Mouse (Mus musculus): Measurements from ENCODE around the gene Nfkbil1. TPM values are rescaled to one million over a fixed set of nuclear protein-coding genes. Genes with fewer than 3 reads are reported as not detected.

Gene Nfkbil1
- total and polyA plus RNA-seq, 3 experiments: 15.2 to 25.9 (median 22.0) TPM

DNA sequence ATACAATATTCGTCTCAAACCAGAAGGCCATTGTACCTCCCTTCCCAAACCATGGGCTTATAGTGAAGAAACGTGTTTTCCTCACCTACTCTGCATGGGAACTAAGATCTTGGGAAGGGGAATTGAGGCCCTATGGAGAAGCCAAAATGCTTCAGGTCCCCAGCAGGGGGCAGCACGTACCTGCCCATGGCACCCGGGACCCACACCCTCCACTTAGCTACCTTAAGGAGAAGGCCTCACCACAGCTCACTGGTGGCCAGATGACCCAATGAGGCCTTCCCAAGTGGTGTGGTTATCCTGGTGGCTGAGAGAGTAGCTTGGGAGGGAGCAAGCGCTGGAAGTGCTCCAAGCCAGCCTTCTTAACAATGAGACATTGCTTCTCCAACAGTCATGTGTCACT is 57.1 kb downstream of the Nfkbil1 start (continued):
- no peak for TF ChIP-seq MAFK (IDR thresholded peaks at IDR 0.05; ENCODE audit: insufficient replicate concordance, low read length)
- peak; percentile 68; the same call in 1 of the 2 replicates for TF ChIP-seq MAZ (IDR thresholded peaks at IDR 0.05; ENCODE audit: low read depth, low read length)
- TF ChIP-seq EP300 (IDR thresholded peaks at IDR 0.05; ENCODE audit: low read length): no peak
- TF ChIP-seq TCF12 (IDR thresholded peaks at IDR 0.05; ENCODE audit: low read depth, low read length): peak; percentile 53; the same call in 1 of the 2 replicates
- no peak for TF ChIP-seq NRF1 (IDR thresholded peaks at IDR 0.05; ENCODE audit: low read depth, low read length)
- TF ChIP-seq NELFE (IDR thresholded peaks at IDR 0.05; ENCODE audit: low read depth, low read length): no peak
- peak; percentile 46; the same call in 1 of the 2 replicates for TF ChIP-seq MXI1 (IDR thresholded peaks at IDR 0.05; ENCODE audit: low read depth, low read length)
- TF ChIP-seq RAD21 (IDR thresholded peaks at IDR 0.05; ENCODE audit: low read depth, low read length): peak; percentile 98
- TF ChIP-seq POLR2AphosphoS2 (IDR thresholded peaks at IDR 0.05; ENCODE audit: low read depth, low read length): no peak
- no peak for TF ChIP-seq POLR2A (IDR thresholded peaks at IDR 0.05; ENCODE audit: low read depth, low read length)
- TF ChIP-seq CHD1 (IDR thresholded peaks at IDR 0.05; ENCODE audit: low read depth, low read length): no peak

DNA sequence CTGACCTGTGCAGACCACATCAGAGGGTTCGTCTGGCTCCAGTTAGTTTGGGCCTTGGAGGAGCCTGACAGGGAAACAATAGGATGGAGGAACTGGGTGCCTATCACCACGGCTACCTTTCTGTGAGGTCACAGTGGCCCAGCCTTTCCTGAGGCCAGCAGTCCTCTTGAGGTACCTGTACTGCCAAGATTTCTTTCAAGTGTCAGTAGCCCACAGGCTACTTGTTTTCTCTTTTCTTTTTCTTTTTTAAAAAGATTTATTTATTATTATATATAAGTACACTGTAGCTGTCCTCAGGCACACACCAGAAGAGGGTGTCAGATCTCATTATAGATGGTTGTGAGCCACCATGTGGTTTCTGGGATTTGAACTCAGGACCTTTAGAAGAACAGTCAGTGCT is 59.6 kb downstream of the Nfkbil1 start, which contains the start of gene Aif1:
Gene Aif1 (minus strand): TSS at position 101 of the 400 bp plus-strand sequence.
- H3K27ac ChIP-seq (ENCODE audit: insufficient read depth, low read depth): peak within 1 kb of the TSS; percentile 96
- in situ Hi-C loops (cut with MboI; ENCODE audit: low pct_ligation_motif_present, low pct_unique_long_range_greater_than_20kb, low sequenced_read_pairs): no loop called here
- H3K36me3 ChIP-seq (replicated peaks in 1 of 2; ENCODE audit: control insufficient read depth in 1 of 2, insufficient read depth in 1 of 2, low read length in 1 of 2): no peaks in the 10 kb centered on the region
- H3K79me2 ChIP-seq (replicated peaks; ENCODE audit: control insufficient read depth, extremely low read depth, insufficient read depth, poor library complexity, severe bottlenecking): no peaks in the 10 kb centered on the region
- peaks cover 17 to 50% of the 10 kb centered on the region in 2 experiments for H3K4me1 ChIP-seq (ENCODE audit: control insufficient read depth in 1 of 2, insufficient read depth in 2 of 2)
- H3K9ac ChIP-seq (ENCODE audit: insufficient read depth, low read depth): peak within 1 kb of the TSS; percentile 21; the same call in 1 of the 2 replicates
- no peaks in the 10 kb centered on the region for H3K27me3 ChIP-seq (replicated peaks)
- no peak for DNase-seq (ENCODE audit: extremely low read depth)
- H3K4me2 ChIP-seq (ENCODE audit: insufficient read depth, low read depth, poor library complexity, severe bottlenecking): peak within 1 kb of the TSS; percentile 3; the same call in 1 of the 2 replicates
- no peaks in the 10 kb centered on the region for H3K9me3 ChIP-seq (replicated peaks; ENCODE audit: low read length)
- TF ChIP-seq MAFK (IDR thresholded peaks at IDR 0.05; ENCODE audit: insufficient replicate concordance, low read length) (no peak), CHD1 (IDR thresholded peaks at IDR 0.05; ENCODE audit: low read depth, low read length) (no peak), NRF1 (IDR thresholded peaks at IDR 0.05; ENCODE audit: low read depth, low read length) (no peak), RAD21 (IDR thresholded peaks at IDR 0.05; ENCODE audit: low read depth, low read length) (no peak), EP300 (IDR thresholded peaks at IDR 0.05; ENCODE audit: low read length) (no peak), KAT2A (IDR thresholded peaks at IDR 0.05; ENCODE audit: insufficient replicate concordance, low read length) (no peak), ETS1 (conservative IDR thresholded peaks at IDR 0.05; ENCODE audit: low read depth, low read length) (no peak), USF1 (IDR thresholded peaks at IDR 0.05; ENCODE audit: low read depth, low read length) (no peak), USF2 (conservative IDR thresholded peaks at IDR 0.05; ENCODE audit: low read depth, low read length) (no peak), NELFE (IDR thresholded peaks at IDR 0.05; ENCODE audit: low read depth, low read length) (no peak), JUND (conservative IDR thresholded peaks at IDR 0.05; ENCODE audit: low read depth, low read length) (no peak), MAX (IDR thresholded peaks at IDR 0.05; ENCODE audit: low read length) (no peak), BHLHE40 (IDR thresholded peaks at IDR 0.05; ENCODE audit: low read depth, low read length) (no peak), ZMIZ1 (IDR thresholded peaks at IDR 0.05; ENCODE audit: low read depth, low read length) (no peak), ZNF384 (IDR thresholded peaks at IDR 0.05; ENCODE audit: low read depth, low read length) (no peak), TCF12 (IDR thresholded peaks at IDR 0.05; ENCODE audit: low read depth, low read length) (no peak), UBTF (IDR thresholded peaks at IDR 0.05; ENCODE audit: low read depth, low read length) (no peak), CTCF (conservative IDR thresholded peaks at IDR 0.05 in 1 of 2, IDR thresholded peaks at IDR 0.05 in 1 of 2; ENCODE audit: low read depth in 2 of 2, low read length in 2 of 2) (no peak), E2F4 (IDR thresholded peaks at IDR 0.05; ENCODE audit: insufficient replicate concordance, low read depth, low read length) (no peak)
- no peak within 1 kb of the TSS for H3K4me3 ChIP-seq (replicated peaks in 1 of 3; ENCODE audit: low read depth in 2 of 3, low read length in 2 of 3, poor library complexity in 1 of 3)
- dilution Hi-C loops (cut with MboI; ENCODE audit: extremely low pct_ligation_motif_present, extremely low pct_unique_long_range_greater_than_20kb, low sequenced_read_pairs): no loop called here
